Mouse (Mus musculus): Measurements from ENCODE around the gene Cpne9. TPM values are rescaled to one million over a fixed set of nuclear protein-coding genes. Genes with fewer than 3 reads are reported as not detected.

Cpne9 gene
- polyA plus RNA-seq, 2 experiments = 0.44 to 0.77 TPM

DNA sequence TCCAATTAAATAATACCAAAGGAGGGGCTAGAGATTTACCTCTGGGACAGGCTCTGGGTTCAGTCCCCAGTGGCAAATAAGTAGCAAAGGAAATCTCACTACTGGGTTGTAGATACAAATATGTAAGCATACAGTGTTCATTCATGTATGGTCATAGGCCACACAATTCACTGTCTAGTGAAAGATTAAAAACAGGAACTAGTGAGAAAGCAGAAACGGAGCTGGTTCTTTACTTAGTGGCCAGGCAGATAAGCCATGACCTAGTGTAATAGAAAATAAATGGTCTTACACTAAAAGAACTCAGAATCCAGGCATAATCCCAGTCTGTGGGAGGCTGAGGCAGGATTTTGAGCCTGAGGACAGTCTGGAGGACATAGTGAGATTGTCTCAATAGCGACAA is 36.5 kb upstream of the Cpne9 start:
- WGBS = 89% methylated on average over 2 of the region's 2 CpGs
- Histone ChIP-seq H3K4me3 (replicated peaks; ENCODE audit: low read length) (no peak overlapping the region), H3K36me3 (ENCODE audit: control insufficient read depth, insufficient read depth, low read length) (peaks cover 49% of the 10 kb centered on the region), H3K9me3 (ENCODE audit: control insufficient read depth, low read length) (no peaks in the 10 kb centered on the region), H3K4me1 (ENCODE audit: control insufficient read depth, insufficient read depth, low read length) (no peaks in the 10 kb centered on the region), H3K27me3 (ENCODE audit: control insufficient read depth, insufficient read depth, low read length) (no peaks in the 10 kb centered on the region), H3K9ac (ENCODE audit: low read depth, low read length, severe bottlenecking) (no peak overlapping the region), H3K27ac (replicated peaks; ENCODE audit: low read depth, low read length) (no peak overlapping the region), H3K4me2 (replicated peaks; ENCODE audit: low read depth, low read length, severe bottlenecking) (no peak overlapping the region)
- no peak for TF ChIP-seq POLR2A (IDR thresholded peaks at IDR 0.05; ENCODE audit: borderline replicate concordance, extremely low read depth, insufficient read depth, insufficient read length)
- DNase-seq (ENCODE audit: low spot score) = no peak
- no peak for ATAC-seq (ENCODE audit: low FRiP score, low read depth)

DNA sequence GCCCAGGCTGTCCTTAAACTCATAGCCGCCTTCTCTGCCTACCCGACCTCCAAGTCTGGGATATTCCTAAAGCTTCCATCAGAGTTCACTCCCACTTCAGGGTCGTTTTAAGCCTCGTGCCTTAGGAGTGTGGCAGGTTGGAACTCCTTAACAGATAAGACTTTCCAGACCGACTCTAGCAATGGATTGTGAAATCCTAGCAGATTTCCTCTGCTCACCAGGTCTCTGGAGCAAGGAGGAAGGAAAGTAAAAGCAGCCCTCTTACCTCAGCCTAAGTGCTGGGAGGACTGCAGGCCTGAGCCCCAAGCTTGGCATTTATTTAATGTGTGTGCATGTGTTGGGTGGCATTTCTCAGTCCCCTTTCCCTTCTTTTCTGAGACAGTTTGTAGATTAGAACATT is 31.3 kb upstream of the Cpne9 start:
- TF ChIP-seq POLR2A (IDR thresholded peaks at IDR 0.05; ENCODE audit: borderline replicate concordance, extremely low read depth, insufficient read depth, insufficient read length) = no peak
- no peak overlapping the region for H3K27ac ChIP-seq (replicated peaks; ENCODE audit: low read depth, low read length)
- no peak overlapping the region for H3K4me3 ChIP-seq (replicated peaks; ENCODE audit: low read length)
- no peaks in the 10 kb centered on the region for H3K27me3 ChIP-seq (ENCODE audit: control insufficient read depth, insufficient read depth, low read length)
- no peaks in the 10 kb centered on the region for H3K4me1 ChIP-seq (ENCODE audit: control insufficient read depth, insufficient read depth, low read length)
- DNase-seq (ENCODE audit: low spot score) = no peak
- no peak for ATAC-seq (ENCODE audit: low FRiP score, low read depth)
- WGBS = 89% methylated on average over 5 of the region's 5 CpGs
- peaks cover 57% of the 10 kb centered on the region for H3K36me3 ChIP-seq (ENCODE audit: control insufficient read depth, insufficient read depth, low read length)
- H3K4me2 ChIP-seq (replicated peaks; ENCODE audit: low read depth, low read length, severe bottlenecking) = no peak overlapping the region
- no peaks in the 10 kb centered on the region for H3K9me3 ChIP-seq (ENCODE audit: control insufficient read depth, low read length)
- no peak overlapping the region for H3K9ac ChIP-seq (ENCODE audit: low read depth, low read length, severe bottlenecking)

DNA sequence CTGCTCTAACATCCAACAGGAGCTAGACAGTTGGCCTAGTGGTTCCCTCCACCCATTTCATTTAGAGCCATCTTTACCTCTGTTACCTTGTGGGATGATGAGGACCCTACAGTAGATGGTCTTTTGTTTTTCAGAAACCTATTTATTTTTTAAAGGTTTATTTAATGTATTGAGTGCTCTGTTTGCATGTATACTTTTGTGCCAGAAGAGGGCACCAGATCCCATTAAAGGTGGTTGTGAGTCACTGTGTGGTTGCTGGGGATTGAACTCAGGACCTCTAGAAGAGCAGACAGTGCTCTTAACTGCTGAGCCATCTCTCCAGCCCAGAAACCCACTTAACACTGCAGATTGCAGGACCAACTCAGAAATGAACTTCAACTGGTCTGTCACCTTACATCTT is 30.2 kb upstream of the Cpne9 start:
- H3K36me3 ChIP-seq (ENCODE audit: control insufficient read depth, insufficient read depth, low read length) = peaks cover 59% of the 10 kb centered on the region
- H3K27me3 ChIP-seq (ENCODE audit: control insufficient read depth, insufficient read depth, low read length) = no peaks in the 10 kb centered on the region
- TF ChIP-seq POLR2A (IDR thresholded peaks at IDR 0.05; ENCODE audit: borderline replicate concordance, extremely low read depth, insufficient read depth, insufficient read length) = no peak
- H3K4me2 ChIP-seq (replicated peaks; ENCODE audit: low read depth, low read length, severe bottlenecking) = no peak overlapping the region
- H3K4me3 ChIP-seq (replicated peaks; ENCODE audit: low read length) = no peak overlapping the region
- no peaks in the 10 kb centered on the region for H3K4me1 ChIP-seq (ENCODE audit: control insufficient read depth, insufficient read depth, low read length)
- DNase-seq (ENCODE audit: low spot score) (no peak), ATAC-seq (ENCODE audit: low FRiP score, low read depth) (no peak)
- no peak overlapping the region for H3K9ac ChIP-seq (ENCODE audit: low read depth, low read length, severe bottlenecking)
- no peak overlapping the region for H3K27ac ChIP-seq (replicated peaks; ENCODE audit: low read depth, low read length)
- no peaks in the 10 kb centered on the region for H3K9me3 ChIP-seq (ENCODE audit: control insufficient read depth, low read length)

DNA sequence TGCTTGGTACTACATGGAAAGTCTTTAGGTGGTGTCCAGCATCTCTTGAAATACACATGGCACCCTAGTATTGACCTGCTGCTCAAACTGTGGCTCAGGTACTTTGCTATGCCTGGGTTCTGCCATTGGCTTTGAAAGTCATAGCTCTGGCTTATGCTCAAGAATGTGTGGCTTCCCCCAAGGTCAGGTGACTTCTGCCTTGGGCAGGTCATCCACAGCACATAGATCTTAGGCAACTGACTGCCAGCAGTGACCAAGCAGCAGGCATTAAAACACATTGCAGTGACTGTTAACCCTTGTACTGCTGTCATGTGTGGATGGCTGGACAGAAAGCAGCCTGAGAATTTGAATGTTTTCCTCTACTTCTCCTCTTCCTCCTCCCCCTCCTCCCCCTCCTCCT is 27.2 kb upstream of the Cpne9 start:
- no peak for DNase-seq (ENCODE audit: low spot score)
- no peaks in the 10 kb centered on the region for H3K9me3 ChIP-seq (ENCODE audit: control insufficient read depth, low read length)
- no peak overlapping the region for H3K9ac ChIP-seq (ENCODE audit: low read depth, low read length, severe bottlenecking)
- H3K27ac ChIP-seq (replicated peaks; ENCODE audit: low read depth, low read length) = no peak overlapping the region
- no peak overlapping the region for H3K4me3 ChIP-seq (replicated peaks; ENCODE audit: low read length)
- H3K4me2 ChIP-seq (replicated peaks; ENCODE audit: low read depth, low read length, severe bottlenecking) = no peak overlapping the region
- ATAC-seq (ENCODE audit: low FRiP score, low read depth) = no peak
- peaks cover 74% of the 10 kb centered on the region for H3K36me3 ChIP-seq (ENCODE audit: control insufficient read depth, insufficient read depth, low read length)
- no peaks in the 10 kb centered on the region for H3K4me1 ChIP-seq (ENCODE audit: control insufficient read depth, insufficient read depth, low read length)
- no peak for TF ChIP-seq POLR2A (IDR thresholded peaks at IDR 0.05; ENCODE audit: borderline replicate concordance, extremely low read depth, insufficient read depth, insufficient read length)
- H3K27me3 ChIP-seq (ENCODE audit: control insufficient read depth, insufficient read depth, low read length) = no peaks in the 10 kb centered on the region

DNA sequence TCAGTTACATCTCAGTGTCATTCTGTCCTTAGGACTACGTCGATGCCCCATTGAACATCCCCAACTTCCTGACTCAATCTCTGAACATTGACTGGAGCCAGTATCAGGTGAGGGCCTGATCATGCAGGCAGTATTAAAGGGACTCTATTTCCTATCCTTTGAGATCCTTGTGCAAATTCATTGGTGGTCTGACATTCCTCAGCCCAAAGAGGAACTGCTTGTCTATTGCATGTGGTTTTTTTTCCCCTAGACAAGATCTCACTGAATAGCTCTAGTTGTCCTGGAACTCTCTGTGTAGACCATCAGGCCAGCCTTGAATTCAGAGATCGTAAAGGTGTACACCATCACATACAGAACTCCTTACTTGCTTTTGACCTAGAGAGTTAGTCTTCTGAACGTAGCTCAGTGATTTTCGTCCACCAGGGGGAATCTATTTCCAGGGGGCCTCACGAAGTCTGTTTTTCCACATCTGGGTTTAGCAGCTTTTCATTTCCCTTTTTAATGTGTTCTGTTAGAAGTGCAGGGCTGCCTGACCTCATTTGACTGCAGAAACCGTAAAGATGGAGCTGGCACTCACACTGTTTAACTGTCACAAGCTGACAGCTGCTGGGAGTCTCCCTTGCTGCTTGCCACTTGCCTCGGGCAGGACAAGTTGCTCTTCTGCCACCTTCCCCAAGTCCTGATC is 20.8 kb upstream of the Cpne9 start:
- Histone ChIP-seq H3K9ac (ENCODE audit: low read depth, low read length, severe bottlenecking) (no peak overlapping the region), H3K27me3 (ENCODE audit: control insufficient read depth, insufficient read depth, low read length) (no peaks in the 10 kb centered on the region), H3K36me3 (ENCODE audit: control insufficient read depth, insufficient read depth, low read length) (peaks cover 92% of the 10 kb centered on the region), H3K4me2 (replicated peaks; ENCODE audit: low read depth, low read length, severe bottlenecking) (no peak overlapping the region), H3K4me1 (ENCODE audit: control insufficient read depth, insufficient read depth, low read length) (no peaks in the 10 kb centered on the region), H3K9me3 (ENCODE audit: control insufficient read depth, low read length) (no peaks in the 10 kb centered on the region), H3K27ac (replicated peaks; ENCODE audit: low read depth, low read length) (no peak overlapping the region), H3K4me3 (replicated peaks; ENCODE audit: low read length) (no peak overlapping the region)
- no peak for TF ChIP-seq POLR2A (IDR thresholded peaks at IDR 0.05; ENCODE audit: borderline replicate concordance, extremely low read depth, insufficient read depth, insufficient read length)
- DNase-seq (ENCODE audit: low spot score) (no peak), ATAC-seq (ENCODE audit: low FRiP score, low read depth) (no peak)
- WGBS = 73% methylated on average over 8 of the region's 8 CpGs

DNA sequence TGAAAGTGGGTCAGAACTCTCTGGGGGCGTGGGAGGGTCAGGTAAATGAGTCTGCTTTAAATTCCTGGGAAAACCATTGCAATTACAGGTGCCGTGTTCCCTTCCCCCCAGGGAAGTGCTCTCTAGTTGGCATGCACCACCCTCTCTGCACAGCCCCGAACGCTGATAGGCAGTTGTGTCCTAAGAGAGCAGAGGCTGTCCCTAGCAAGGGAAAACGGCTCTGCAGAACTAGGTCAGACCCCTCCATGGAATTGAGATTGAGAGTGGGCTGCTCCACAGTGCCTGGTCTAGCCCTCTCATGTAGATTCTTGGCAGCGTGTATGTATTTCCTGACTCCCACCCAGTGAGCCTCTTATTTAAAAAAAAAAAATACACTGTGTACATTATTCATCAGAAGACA is 18.6 kb upstream of the Cpne9 start:
- H3K9me3 ChIP-seq (ENCODE audit: control insufficient read depth, low read length) = no peaks in the 10 kb centered on the region
- 83% methylated on average over 6 of the region's 6 CpGs for WGBS
- no peak for TF ChIP-seq POLR2A (IDR thresholded peaks at IDR 0.05; ENCODE audit: borderline replicate concordance, extremely low read depth, insufficient read depth, insufficient read length)
- no peak overlapping the region for H3K9ac ChIP-seq (ENCODE audit: low read depth, low read length, severe bottlenecking)
- H3K4me1 ChIP-seq (ENCODE audit: control insufficient read depth, insufficient read depth, low read length) = no peaks in the 10 kb centered on the region
- H3K4me3 ChIP-seq (replicated peaks; ENCODE audit: low read length) = no peak overlapping the region
- H3K27me3 ChIP-seq (ENCODE audit: control insufficient read depth, insufficient read depth, low read length) = no peaks in the 10 kb centered on the region
- ATAC-seq (ENCODE audit: low FRiP score, low read depth) = no peak
- H3K4me2 ChIP-seq (replicated peaks; ENCODE audit: low read depth, low read length, severe bottlenecking) = no peak overlapping the region
- DNase-seq (ENCODE audit: low spot score) = no peak
- no peak overlapping the region for H3K27ac ChIP-seq (replicated peaks; ENCODE audit: low read depth, low read length)
- peaks cover 95% of the 10 kb centered on the region for H3K36me3 ChIP-seq (ENCODE audit: control insufficient read depth, insufficient read depth, low read length)

Measured in limb, embryonic 14.5 days (tissue).